Comparison of ENCODE assay signal across 22 mouse cellular contexts in genomic region chr7:132174296-132174695, GRCm38 (mm10). TPM values are rescaled to one million over a fixed set of nuclear protein-coding genes. Genes with fewer than 3 reads are reported as not detected.
"Had no signal": no experiment of that assay in that cellular context is flagged by ENCODE, and none has a peak within 500 bp of the region (broad histone marks: within the 10 kb centered on the region; RNA-seq: fewer than 3 reads in every experiment).

No protein-coding gene starts in this region.

- H3K9ac ChIP-seq: limb, embryonic 12.5 days; liver, embryonic 12.5 days; liver, embryonic 15.5 days; lung, embryonic 15.5 days; midbrain, embryonic 13.5 days; neural tube, embryonic 13.5 days had no signal

- DNase-seq: kidney, adult 18-20 months; kidney, adult 9 months; kidney, postnatal 25 days; liver; lung, adult 18-20 months; lung, postnatal 10 days; lung, postnatal 36 days; thymus, adult 2 months; thymus, postnatal 14 days; thymus, postnatal 4 days had no signal

- H3K36me3 ChIP-seq: limb, embryonic 12.5 days; liver, embryonic 12.5 days; liver, embryonic 15.5 days; lung, embryonic 15.5 days; midbrain, embryonic 10.5 days; midbrain, embryonic 13.5 days; neural tube, embryonic 13.5 days had no signal

- H3K4me1 ChIP-seq: liver, embryonic 12.5 days; liver, embryonic 15.5 days; lung, embryonic 15.5 days; megakaryocyte, embryonic 14.5 days had no signal

- H3K27ac ChIP-seq: limb, embryonic 12.5 days; liver, embryonic 12.5 days; liver, embryonic 15.5 days; lung, embryonic 15.5 days; midbrain, embryonic 10.5 days; midbrain, embryonic 13.5 days; neural tube, embryonic 13.5 days had no signal

- ATAC-seq: liver, embryonic 12.5 days; midbrain, embryonic 13.5 days; midbrain, embryonic 16.5 days had no signal

- H3K27me3 ChIP-seq: liver, embryonic 12.5 days; liver, embryonic 15.5 days; lung, embryonic 15.5 days; megakaryocyte, embryonic 14.5 days; midbrain, embryonic 13.5 days; neural tube, embryonic 13.5 days had no signal

- H3K9me3 ChIP-seq: liver, embryonic 12.5 days; liver, embryonic 15.5 days; lung, embryonic 15.5 days; midbrain, embryonic 10.5 days; midbrain, embryonic 13.5 days; neural tube, embryonic 13.5 days had no signal

- H3K4me2 ChIP-seq: limb, embryonic 12.5 days; liver, embryonic 12.5 days; liver, embryonic 15.5 days; lung, embryonic 15.5 days; midbrain, embryonic 13.5 days; neural tube, embryonic 13.5 days had no signal

- H3K4me3 ChIP-seq: limb, embryonic 12.5 days; liver, embryonic 12.5 days; liver, embryonic 15.5 days; lung, embryonic 15.5 days; megakaryocyte, embryonic 14.5 days; midbrain, embryonic 10.5 days; midbrain, embryonic 13.5 days; myocyte; neural tube, embryonic 13.5 days had no signal

RNA-seq across cellular contexts. Expression of gene Cpxm2, which starts 19.8 kb away (rescaled TPM):
- total RNA-seq: monocyte, adult 5-6 weeks; neutrophil, adult 5-6 weeks had no signal
- polyA plus RNA-seq: myocyte had no signal
